Mouse (Mus musculus): ENCODE measurements around the gene Il10.

DNA sequence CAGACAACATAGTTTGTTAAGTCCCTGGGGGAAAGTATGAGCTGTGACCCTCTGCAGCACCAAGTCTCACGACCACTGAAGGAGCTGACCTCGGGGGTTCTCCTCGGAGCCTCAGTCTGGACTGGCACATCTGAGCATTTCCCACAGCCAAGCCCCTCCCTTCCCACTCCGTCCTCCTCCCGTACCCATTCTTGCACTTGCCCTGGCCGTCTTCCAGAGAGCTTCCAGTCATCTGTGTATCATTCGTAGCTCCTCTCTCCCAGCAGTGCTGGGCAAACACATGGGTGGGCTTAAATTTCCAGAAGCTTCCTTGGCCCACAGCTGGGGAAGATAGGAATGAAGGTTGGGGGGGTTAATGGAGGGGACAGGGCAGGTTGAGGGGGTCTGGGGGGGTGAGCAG is 10.6 kb downstream of the Il10 start:
- TF ChIP-seq POLR2A (IDR thresholded peaks at IDR 0.05; ENCODE audit: insufficient read depth, low read depth, low read length) (no peak), CTCF (IDR thresholded peaks at IDR 0.05) (no peak)

Data from heart, adult 2 months (tissue).